Mouse (Mus musculus) midbrain, embryonic 14.5 days (tissue): ENCODE data around the gene Olfr120. TPM values are rescaled to one million over a fixed set of nuclear protein-coding genes. Genes with fewer than 3 reads are reported as not detected.
"Not testable (repeated sequence)": the region's sequence is repeated elsewhere in the genome, so short reads cannot be mapped to it uniquely, and the experiment has no call there.

Experiments used
- ATAC-seq: fragments of 200-750 bp; cut with Nextera tagmentation; 2 replicates; pipeline ENCODE4 v1.8.0; 2017; ENCODE audit warnings: moderate number of reproducible peaks, moderate library complexity; ENCODE audit not compliant: low FRiP score, low TSS enrichment
- DNase-seq: peaks from one replicate; pipeline ENCODE4 v3.0.0-alpha.2; 2015
- H3K27ac ChIP-seq: fragments of 300-500 bp; sonication (generic); replicated peaks from 2 replicates; pipeline ENCODE4 v1.5.1; 2014; ENCODE audit warnings: mild to moderate bottlenecking, low read depth, low read length, moderate library complexity
- H3K27me3 ChIP-seq: fragments of 300-500 bp; sonication (generic); 2 replicates; pipeline ENCODE4 v1.6.1; 2014; ENCODE audit warnings: low read length, control low read depth, mixed read lengths; ENCODE audit not compliant: control insufficient read depth, insufficient read depth
- H3K36me3 ChIP-seq: fragments of 300-500 bp; sonication (generic); 2 replicates; pipeline ENCODE4 v1.6.1; 2014; ENCODE audit warnings: low read length, control low read depth; ENCODE audit not compliant: control insufficient read depth, insufficient read depth
- H3K4me1 ChIP-seq: fragments of 300-500 bp; sonication (generic); 2 replicates; pipeline ENCODE4 v1.6.1; 2014; ENCODE audit warnings: mild to moderate bottlenecking, antibody characterized with exemption, low read length, control low read depth; ENCODE audit not compliant: control insufficient read depth, insufficient read depth
- H3K4me2 ChIP-seq: fragments of 300-500 bp; sonication (generic); 2 replicates; pipeline ENCODE4 v1.6.1; 2014; ENCODE audit warnings: mild to moderate bottlenecking, low read length, moderate library complexity
- H3K4me3 ChIP-seq: fragments of 300-500 bp; sonication (generic); replicated peaks from 2 replicates; pipeline ENCODE4 v1.5.1; 2014; ENCODE audit warnings: low read depth, low read length
- H3K9ac ChIP-seq: fragments of 300-500 bp; sonication (generic); replicated peaks from 2 replicates; pipeline ENCODE4 v1.6.1; 2014; ENCODE audit warnings: mild to moderate bottlenecking, low read length, moderate library complexity
- H3K9me3 ChIP-seq: fragments of 300-500 bp; sonication (generic); 2 replicates; pipeline ENCODE4 v1.6.1; 2016; ENCODE audit warnings: low read length, control low read depth, mixed read lengths; ENCODE audit not compliant: control insufficient read depth
- WGBS: fragments of 180-500 bp; shearing (Covaris S2); extraction: QIAGEN DNeasy Blood & Tissue Kit; methylation state at CpG from one replicate; pipeline ENCODE4 v1.1.7; 2014; 5-methylcytosine and 5-hydroxymethylcytosine counted together
- polyA plus RNA-seq: library from polyadenylated mRNA; unstranded; fragments of >200 nt; fragmentation: Nextera tagmentation; extraction: Ambion mirVana; gene quantifications from 2 replicates; pipeline ENCODE4 v1.2.1, GENCODE M21; 2014

Olfr120 gene
- not detected in 2 replicates for polyA plus RNA-seq

GRCm38 (mm10) chr17:37721508-37721907, at the start of gene Olfr120:
TSS of gene Olfr120 (plus strand) at chr17:37721808.
- Histone ChIP-seq H3K4me2 (no peak within 1 kb of the TSS), H3K9me3 (no peaks in the 10 kb centered on the region), H3K27me3 (no peaks in the 10 kb centered on the region), H3K9ac (no peak within 1 kb of the TSS), H3K4me3 (no peak within 1 kb of the TSS), H3K36me3 (no peaks in the 10 kb centered on the region), H3K27ac (no peak within 1 kb of the TSS), H3K4me1 (no peaks in the 10 kb centered on the region)
- no peak for ATAC-seq
- no peak for DNase-seq
- whole genome bisulfite sequencing: 73% methylated on average over 1 of the region's 1 CpGs

DNA sequence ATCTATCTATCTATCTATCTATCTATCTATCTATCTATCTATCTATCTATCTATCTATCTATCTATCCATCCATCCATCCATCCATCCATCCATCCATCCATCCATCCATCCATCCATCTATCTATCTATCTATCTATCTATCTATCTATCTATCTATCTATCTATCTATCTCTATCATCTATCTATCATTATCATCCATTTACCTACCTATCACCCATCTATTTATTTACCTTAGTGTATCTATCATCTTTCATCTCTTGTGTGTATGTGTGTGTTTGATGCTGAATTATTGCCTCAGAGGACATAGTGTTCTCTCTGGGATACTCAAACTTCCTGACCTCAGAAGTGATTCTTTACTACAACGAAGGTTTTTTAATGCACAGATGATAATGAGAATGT, 25.3 kb upstream of the Olfr120 start, which contains the start of gene Olfr119:
TSS of gene Olfr119 (plus strand) at position 301 of the 400 bp plus-strand sequence.
- H3K36me3 ChIP-seq, H3K27me3 ChIP-seq, H3K9ac ChIP-seq, H3K4me1 ChIP-seq, H3K4me2 ChIP-seq, H3K27ac ChIP-seq, H3K9me3 ChIP-seq, DNase-seq, ATAC-seq, H3K4me3 ChIP-seq: not testable (repeated sequence)
- 45% methylated on average over 1 of the region's 1 CpGs for WGBS

GRCm38 (mm10) chr17:37738070-37738469, 16.5 kb downstream of the Olfr120 start:
- H3K27ac ChIP-seq: no peak overlapping the region
- ATAC-seq (no peak), DNase-seq (no peak)
- H3K27me3 ChIP-seq: no peaks in the 10 kb centered on the region
- no peaks in the 10 kb centered on the region for H3K36me3 ChIP-seq
- H3K4me2 ChIP-seq: no peak overlapping the region
- H3K4me3 ChIP-seq: no peak overlapping the region
- H3K4me1 ChIP-seq: no peaks in the 10 kb centered on the region
- WGBS: 55% methylated on average over 7 of the region's 7 CpGs
- H3K9ac ChIP-seq: no peak overlapping the region
- no peaks in the 10 kb centered on the region for H3K9me3 ChIP-seq

DNA sequence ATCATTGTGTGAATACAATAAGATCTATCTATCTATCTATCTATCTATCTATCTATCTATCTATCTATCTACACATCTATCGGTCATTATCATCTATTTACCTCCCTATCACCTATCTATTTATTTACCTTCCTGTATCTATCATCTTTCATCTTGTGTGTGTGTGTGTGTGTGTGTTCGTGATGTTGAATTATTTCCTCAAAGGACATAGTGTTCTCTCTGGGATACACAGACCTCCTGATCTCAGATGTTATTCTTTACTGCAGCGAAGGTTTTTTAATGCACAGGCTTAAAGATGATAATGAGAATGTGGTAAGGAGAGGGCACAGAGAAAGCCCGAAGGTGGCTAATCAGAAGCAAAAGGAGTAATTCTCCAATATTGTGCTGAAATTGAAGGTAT, 46.7 kb downstream of the Olfr120 start, which contains the start of gene Olfr122:
TSS of gene Olfr122 (plus strand) at position 301 of the 400 bp plus-strand sequence.
- Histone ChIP-seq H3K27me3 (no peaks in the 10 kb centered on the region), H3K4me3 (no peak within 1 kb of the TSS), H3K9ac (no peak within 1 kb of the TSS), H3K4me1 (no peaks in the 10 kb centered on the region), H3K36me3 (no peaks in the 10 kb centered on the region), H3K4me2 (no peak within 1 kb of the TSS), H3K27ac (no peak within 1 kb of the TSS), H3K9me3 (no peaks in the 10 kb centered on the region)
- DNase-seq (no peak), ATAC-seq (no peak)
- WGBS: 88% methylated on average over 4 of the region's 4 CpGs

Other genes starting within 250 kb of the Olfr120 start
- gene H2-M2, start 238.3 kb upstream of the Olfr120 start, polyA plus RNA-seq: not detected in 2 replicates
- not detected in 2 replicates for gene Olfr110, start 229.3 kb upstream of the Olfr120 start, polyA plus RNA-seq
- not detected in 2 replicates for gene Olfr111, start 213.8 kb upstream of the Olfr120 start, polyA plus RNA-seq
- not detected in 2 replicates for gene Olfr112, start 152.4 kb upstream of the Olfr120 start, polyA plus RNA-seq
- not detected in 2 replicates for gene Olfr113, start 144.1 kb upstream of the Olfr120 start, polyA plus RNA-seq
- gene Olfr114, start 129.1 kb upstream of the Olfr120 start, polyA plus RNA-seq: not detected in 2 replicates
- gene Olfr115, start 94.7 kb upstream of the Olfr120 start, polyA plus RNA-seq: not detected in 2 replicates
- gene Olfr116, start 94.6 kb upstream of the Olfr120 start, polyA plus RNA-seq: not detected in 2 replicates
- gene Olfr117, start 58.0 kb upstream of the Olfr120 start, polyA plus RNA-seq: not detected in 2 replicates
- gene Olfr118, start 54.8 kb upstream of the Olfr120 start, polyA plus RNA-seq: not detected in 2 replicates
- not detected in 2 replicates for gene Olfr119, start 25.2 kb upstream of the Olfr120 start, polyA plus RNA-seq
- gene Olfr121, start 27.0 kb downstream of the Olfr120 start, polyA plus RNA-seq: not detected in 2 replicates
- not detected in 2 replicates for gene Olfr122, start 46.8 kb downstream of the Olfr120 start, polyA plus RNA-seq
- gene Olfr123, start 71.7 kb downstream of the Olfr120 start, polyA plus RNA-seq: not detected in 2 replicates
- gene Olfr124, start 78.1 kb downstream of the Olfr120 start, polyA plus RNA-seq: not detected in 2 replicates
- gene Olfr125, start 111.1 kb downstream of the Olfr120 start, polyA plus RNA-seq: not detected in 2 replicates
- gene Olfr126, start 125.7 kb downstream of the Olfr120 start, polyA plus RNA-seq: not detected in 2 replicates
- gene Olfr127, start 178.6 kb downstream of the Olfr120 start, polyA plus RNA-seq: not detected in 2 replicates
- gene Olfr128, start 198.7 kb downstream of the Olfr120 start, polyA plus RNA-seq: not detected in 2 replicates
- gene Olfr761, start 231.3 kb downstream of the Olfr120 start, polyA plus RNA-seq: not detected in 2 replicates